Mouse (Mus musculus) kidney, postnatal 0 days (tissue): ENCODE data around the gene Gm14085. TPM values are rescaled to one million over a fixed set of nuclear protein-coding genes. Genes with fewer than 3 reads are reported as not detected.
"Not testable (repeated sequence)": the region's sequence is repeated elsewhere in the genome, so short reads cannot be mapped to it uniquely, and the experiment has no call there.

ENCODE experiments used
- ATAC-seq: fragments of 200-750 bp; cut with Nextera tagmentation; replicated peaks from 2 replicates; pipeline ENCODE4 v1.8.0; 2017; ENCODE audit warnings: low read depth, moderate number of reproducible peaks, moderate TSS enrichment, moderate library complexity; ENCODE audit not compliant: low FRiP score
- DNase-seq: peaks from one replicate; pipeline ENCODE4 v3.0.0-alpha.2; 2016; ENCODE audit warnings: low spot score
- H3K27ac ChIP-seq: fragments of 300-500 bp; sonication (generic); 2 replicates; pipeline ENCODE4 v1.5.1; 2014; ENCODE audit warnings: mild to moderate bottlenecking
- H3K27me3 ChIP-seq: fragments of 300-500 bp; sonication (generic); 2 replicates; pipeline ENCODE4 v1.6.1; 2014; ENCODE audit warnings: low read length, mixed read lengths; ENCODE audit not compliant: insufficient read depth
- H3K36me3 ChIP-seq: fragments of 300-500 bp; sonication (generic); 2 replicates; pipeline ENCODE4 v1.6.1; 2014; ENCODE audit warnings: low read length, mixed read lengths; ENCODE audit not compliant: insufficient read depth
- H3K4me1 ChIP-seq: fragments of 300-500 bp; sonication (generic); replicated peaks from 2 replicates; pipeline ENCODE4 v1.6.1; 2014; ENCODE audit warnings: antibody characterized with exemption, low read length, mixed read lengths; ENCODE audit not compliant: insufficient read depth
- H3K4me2 ChIP-seq: fragments of 300-500 bp; sonication (generic); 2 replicates; pipeline ENCODE4 v1.6.1; 2014; ENCODE audit warnings: mild to moderate bottlenecking, low read length, moderate library complexity, mixed read lengths
- H3K4me3 ChIP-seq: fragments of 300-500 bp; sonication (generic); replicated peaks from 2 replicates; pipeline ENCODE4 v1.5.1; 2014; ENCODE audit warnings: low read depth, low read length
- H3K9ac ChIP-seq: fragments of 300-500 bp; sonication (generic); 2 replicates; pipeline ENCODE4 v1.6.1; 2014; ENCODE audit warnings: low read depth, low read length
- H3K9me3 ChIP-seq: fragments of 300-500 bp; sonication (generic); replicated peaks from 2 replicates; pipeline ENCODE4 v1.6.1; 2016; ENCODE audit warnings: low read length, inconsistent platforms, mixed read lengths
- CTCF ChIP-seq: IDR thresholded peaks from 2 replicates; pipeline ENCODE4 v1.5.1; 2016; ENCODE audit warnings: antibody characterized with exemption, low read depth, mild to moderate bottlenecking, moderate library complexity
- WGBS: fragments of 180-500 bp; shearing (Covaris S2); extraction: QIAGEN DNeasy Blood & Tissue Kit; methylation state at CpG from one replicate; pipeline ENCODE4 v1.1.7; 2014; 5-methylcytosine and 5-hydroxymethylcytosine counted together
- polyA plus RNA-seq: library from polyadenylated mRNA; unstranded; fragments of >200 nt; fragmentation: Nextera tagmentation; extraction: Ambion mirVana; gene quantifications from 2 replicates; pipeline ENCODE4 v1.2.1, GENCODE M21; 2015

The Gm14085 gene
- polyA plus RNA-seq, 1 experiment from 2014 or later: not detected

GRCm38 (mm10) chr2:122486674-122487073, 1.9 kb downstream of the Gm14085 start:
- Histone ChIP-seq H3K9me3 (no peaks in the 10 kb centered on the region), H3K4me2 (no peak overlapping the region), H3K4me1 (no peaks in the 10 kb centered on the region), H3K36me3 (no peaks in the 10 kb centered on the region), H3K9ac (no peak overlapping the region), H3K4me3 (no peak overlapping the region), H3K27ac (no peak overlapping the region), H3K27me3 (no peaks in the 10 kb centered on the region)
- TF ChIP-seq CTCF: no peak
- 84% methylated on average over 2 of the region's 2 CpGs for WGBS
- DNase-seq: no peak
- no peak for ATAC-seq

GRCm38 (mm10) chr2:122529696-122530095, 45.0 kb downstream of the Gm14085 start:
- 0 out of 2 replicates have a peak, but pooled peaks have one; percentile 10 for TF ChIP-seq CTCF
- not testable (repeated sequence) for H3K4me2 ChIP-seq, H3K27me3 ChIP-seq, H3K4me3 ChIP-seq, DNase-seq, H3K36me3 ChIP-seq, H3K9ac ChIP-seq, H3K9me3 ChIP-seq, H3K4me1 ChIP-seq, H3K27ac ChIP-seq, ATAC-seq
- 90% methylated on average over 1 of the region's 1 CpGs for WGBS

GRCm38 (mm10) chr2:122531290-122531689, 46.5 kb downstream of the Gm14085 start:
- H3K36me3 ChIP-seq: no peaks in the 10 kb centered on the region
- H3K27me3 ChIP-seq: no peaks in the 10 kb centered on the region
- ATAC-seq (no peak), DNase-seq (no peak)
- 87% methylated on average over 7 of the region's 7 CpGs for WGBS
- H3K27ac ChIP-seq: no peak overlapping the region
- no peak overlapping the region for H3K9ac ChIP-seq
- H3K4me3 ChIP-seq: no peak overlapping the region
- H3K9me3 ChIP-seq: no peaks in the 10 kb centered on the region
- no peak for TF ChIP-seq CTCF
- no peak overlapping the region for H3K4me2 ChIP-seq
- H3K4me1 ChIP-seq: no peaks in the 10 kb centered on the region

GRCm38 (mm10) chr2:122531726-122532125, 47.0 kb downstream of the Gm14085 start:
- WGBS: 79% methylated on average over 2 of the region's 2 CpGs
- Histone ChIP-seq H3K4me2 (no peak overlapping the region), H3K36me3 (no peaks in the 10 kb centered on the region), H3K27me3 (no peaks in the 10 kb centered on the region), H3K4me1 (no peaks in the 10 kb centered on the region), H3K9ac (no peak overlapping the region), H3K4me3 (no peak overlapping the region), H3K9me3 (no peaks in the 10 kb centered on the region), H3K27ac (no peak overlapping the region)
- TF ChIP-seq CTCF: no peak
- no peak for ATAC-seq
- no peak for DNase-seq

GRCm38 (mm10) chr2:122532136-122532801, 47.5 kb downstream of the Gm14085 start:
- TF ChIP-seq CTCF: no peak
- ATAC-seq: no peak
- H3K27me3 ChIP-seq: no peaks in the 10 kb centered on the region
- no peak overlapping the region for H3K9ac ChIP-seq
- H3K27ac ChIP-seq: no peak overlapping the region
- 81% methylated on average over 2 of the region's 2 CpGs for WGBS
- H3K4me1 ChIP-seq: no peaks in the 10 kb centered on the region
- H3K4me3 ChIP-seq: no peak overlapping the region
- no peak overlapping the region for H3K4me2 ChIP-seq
- DNase-seq: no peak
- H3K36me3 ChIP-seq: no peaks in the 10 kb centered on the region
- no peaks in the 10 kb centered on the region for H3K9me3 ChIP-seq

GRCm38 (mm10) chr2:122532802-122533186, 48.1 kb downstream of the Gm14085 start:
- H3K9me3 ChIP-seq: no peaks in the 10 kb centered on the region
- DNase-seq: no peak
- no peak for TF ChIP-seq CTCF
- H3K9ac ChIP-seq: no peak overlapping the region
- no peaks in the 10 kb centered on the region for H3K4me1 ChIP-seq
- WGBS: 98% methylated on average over 2 of the region's 2 CpGs
- no peaks in the 10 kb centered on the region for H3K27me3 ChIP-seq
- no peaks in the 10 kb centered on the region for H3K36me3 ChIP-seq
- H3K27ac ChIP-seq: no peak overlapping the region
- no peak for ATAC-seq
- no peak overlapping the region for H3K4me3 ChIP-seq
- no peak overlapping the region for H3K4me2 ChIP-seq

- no peak overlapping the region for H3K4me2 ChIP-seq
- H3K9me3 ChIP-seq: no peaks in the 10 kb centered on the region
- no peak overlapping the region for H3K27ac ChIP-seq
- ATAC-seq (no peak), DNase-seq (no peak)
- no peak for TF ChIP-seq CTCF
- 70% methylated on average over 2 of the region's 2 CpGs for WGBS
- no peaks in the 10 kb centered on the region for H3K36me3 ChIP-seq
- no peak overlapping the region for H3K4me3 ChIP-seq
- no peaks in the 10 kb centered on the region for H3K4me1 ChIP-seq
- no peak overlapping the region for H3K9ac ChIP-seq
- H3K27me3 ChIP-seq: no peaks in the 10 kb centered on the region
Measured at GRCm38 (mm10) chr2:122533378-122533777, 48.6 kb downstream of the Gm14085 start.
